Mouse (Mus musculus) forebrain, embryonic 16.5 days (tissue): ENCODE data around the gene Plpp2. TPM values are rescaled to one million over a fixed set of nuclear protein-coding genes. Genes with fewer than 3 reads are reported as not detected.

Source experiments
- ATAC-seq: fragments of 200-750 bp; cut with Nextera tagmentation; 2 replicates; pipeline ENCODE4 v1.8.0; 2017; ENCODE audit warnings: mild to moderate bottlenecking, moderate library complexity
- H3K27ac ChIP-seq: fragments of 300-500 bp; sonication (generic); 2 replicates; pipeline ENCODE4 v1.5.1; 2014; ENCODE audit warnings: low read length, control low read depth
- H3K27me3 ChIP-seq: fragments of 300-500 bp; sonication (generic); replicated peaks from 2 replicates; pipeline ENCODE4 v1.6.1; 2014; ENCODE audit warnings: low read length; ENCODE audit not compliant: control insufficient read depth, insufficient read depth
- H3K36me3 ChIP-seq: fragments of 300-500 bp; sonication (generic); 2 replicates; pipeline ENCODE4 v1.6.1; 2014; ENCODE audit not compliant: control insufficient read depth, insufficient read depth
- H3K4me1 ChIP-seq: fragments of 300-500 bp; sonication (generic); replicated peaks from 2 replicates; pipeline ENCODE4 v1.6.1; 2014; ENCODE audit warnings: low read length; ENCODE audit not compliant: control insufficient read depth, insufficient read depth
- H3K4me2 ChIP-seq: fragments of 300-500 bp; sonication (generic); 2 replicates; pipeline ENCODE4 v1.6.1; 2014; ENCODE audit warnings: mild to moderate bottlenecking, low read length, control low read depth
- H3K4me3 ChIP-seq: fragments of 300-500 bp; sonication (generic); replicated peaks from 2 replicates; pipeline ENCODE4 v1.5.1; 2014; ENCODE audit warnings: mild to moderate bottlenecking, low read length, control low read depth
- H3K9ac ChIP-seq: fragments of 300-500 bp; sonication (generic); replicated peaks from 2 replicates; pipeline ENCODE4 v1.6.1; 2014; ENCODE audit warnings: low read depth, low read length, control low read depth
- H3K9me3 ChIP-seq: fragments of 300-500 bp; sonication (generic); 2 replicates; pipeline ENCODE4 v1.6.1; 2016; ENCODE audit warnings: low read length; ENCODE audit not compliant: control insufficient read depth
- WGBS: fragments of 180-500 bp; shearing (Covaris S2); extraction: QIAGEN DNeasy Blood & Tissue Kit; methylation state at CpG from one replicate; pipeline ENCODE4 v1.1.7; 2014; 5-methylcytosine and 5-hydroxymethylcytosine counted together
- polyA plus RNA-seq: library from polyadenylated mRNA; unstranded; fragments of >200 nt; fragmentation: Nextera tagmentation; extraction: Ambion mirVana; gene quantifications from 2 replicates; pipeline ENCODE4 v1.2.1, GENCODE M21; 2015

Gene Plpp2
- polyA plus RNA-seq, 1 experiment from 2014 or later, result 11.6 TPM

DNA sequence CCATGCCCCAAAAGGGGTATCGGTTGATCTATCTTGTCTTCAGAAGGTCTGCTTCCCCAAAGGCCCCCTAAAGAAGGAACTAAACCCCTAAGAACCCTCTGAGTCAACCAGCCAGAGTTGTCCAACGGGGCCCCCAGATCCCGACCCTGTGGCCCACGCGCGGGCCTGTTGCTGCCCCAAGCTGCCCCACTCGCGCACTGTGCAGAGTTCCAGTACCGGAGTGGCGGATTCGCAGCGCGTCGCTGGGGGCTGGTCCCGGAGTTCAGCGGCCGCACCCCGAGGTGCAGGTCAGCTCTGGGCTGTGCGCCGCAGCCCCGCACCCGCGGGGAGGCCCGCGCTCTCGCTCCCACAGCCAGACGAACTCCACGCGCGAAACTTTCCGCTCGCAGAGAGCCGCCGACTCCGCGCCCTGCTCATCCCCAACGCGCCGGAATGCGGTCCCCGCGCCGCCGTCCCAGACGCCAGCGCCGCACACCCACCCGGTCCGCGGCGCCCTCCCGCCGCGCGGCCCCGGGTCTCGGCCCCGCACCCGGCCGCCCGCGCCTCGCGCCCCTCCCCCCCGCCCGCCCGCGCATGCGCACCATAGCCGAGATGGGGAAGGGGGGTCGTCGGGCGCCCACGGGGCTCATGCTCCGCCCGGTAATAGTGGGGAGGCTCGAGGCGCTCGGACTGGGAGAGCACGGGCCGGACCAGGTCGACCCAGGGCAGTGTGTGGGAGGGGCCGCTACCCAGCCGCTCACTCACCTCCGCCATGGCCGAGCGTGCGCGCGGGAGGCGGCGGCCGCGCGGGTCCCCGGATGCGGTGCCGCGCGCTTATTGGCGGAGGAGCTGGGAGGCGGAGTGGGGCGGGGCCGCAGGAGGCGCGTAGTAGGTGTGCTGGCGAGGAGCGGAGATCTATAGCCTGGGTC, 21.0 kb upstream of the Plpp2 start, which contains the start of gene Mier2:
TSS of gene Mier2 (minus strand) at position 870 of the 908 bp plus-strand sequence.
- H3K36me3 ChIP-seq, result no peaks in the 10 kb centered on the region
- H3K9ac ChIP-seq, result peak within 1 kb of the TSS; percentile 90
- H3K4me3 ChIP-seq, result peak within 1 kb of the TSS; percentile 66
- H3K4me1 ChIP-seq, result peaks cover 23% of the 10 kb centered on the region
- peak; percentile 87 for ATAC-seq
- H3K9me3 ChIP-seq, result no peaks in the 10 kb centered on the region
- 1% methylated on average over 87 of the region's 108 CpGs for WGBS
- no peak within 1 kb of the TSS for H3K27ac ChIP-seq
- H3K27me3 ChIP-seq, result no peaks in the 10 kb centered on the region
- peak within 1 kb of the TSS; percentile 76 for H3K4me2 ChIP-seq

DNA sequence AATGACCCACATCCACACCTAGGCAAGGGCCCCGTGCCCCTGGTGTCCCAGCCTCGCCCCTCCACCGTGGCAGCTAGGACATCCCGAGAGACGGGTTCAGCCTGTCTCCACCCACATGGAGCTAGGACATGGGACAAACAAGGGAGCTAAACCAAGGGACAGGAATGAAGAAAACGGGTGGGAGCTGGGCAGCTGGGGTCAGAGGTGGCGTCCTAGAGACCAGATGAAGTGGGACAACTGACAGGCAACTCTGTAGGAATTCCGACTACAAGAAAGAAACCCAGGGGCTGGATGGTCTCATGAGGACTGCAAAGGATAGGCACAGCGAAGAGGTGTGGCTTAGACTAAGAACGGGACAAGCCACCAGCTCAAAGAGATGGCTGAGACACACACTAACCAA, 20.1 kb upstream of the Plpp2 start:
- no peaks in the 10 kb centered on the region for H3K9me3 ChIP-seq
- H3K36me3 ChIP-seq, result peaks cover 8% of the 10 kb centered on the region
- peaks cover 23% of the 10 kb centered on the region for H3K4me1 ChIP-seq
- peak overlapping the region; percentile 90; the same call in 1 of the 2 replicates for H3K9ac ChIP-seq
- 35% methylated on average over 10 of the region's 10 CpGs for WGBS
- no peaks in the 10 kb centered on the region for H3K27me3 ChIP-seq
- H3K27ac ChIP-seq, result no peak overlapping the region
- peak overlapping the region; percentile 76 for H3K4me2 ChIP-seq
- ATAC-seq, result peak; percentile 3; the same call in 1 of the 2 replicates
- peak overlapping the region; percentile 66 for H3K4me3 ChIP-seq

DNA sequence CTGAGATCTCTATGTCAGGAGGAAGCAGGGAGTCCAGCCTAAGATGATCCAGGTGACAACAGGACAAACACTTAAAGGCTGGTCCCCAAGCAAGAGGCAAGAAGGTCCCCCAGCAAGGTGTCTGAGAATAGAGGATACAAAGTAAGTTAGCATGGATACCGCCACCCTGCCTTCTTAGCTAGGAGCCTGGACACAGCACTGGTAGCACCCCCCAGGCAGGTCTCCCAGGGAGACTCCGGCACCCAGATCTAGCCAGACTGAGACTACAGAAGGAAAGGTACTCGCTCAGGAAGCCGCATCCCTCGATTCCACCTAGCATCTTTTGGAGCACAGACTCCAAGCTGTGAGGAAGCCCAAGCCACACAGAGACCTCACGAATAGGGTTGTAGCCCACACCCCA, 19.6 kb upstream of the Plpp2 start:
- ATAC-seq, result no peak
- H3K27ac ChIP-seq, result no peak overlapping the region
- H3K4me1 ChIP-seq, result peaks cover 23% of the 10 kb centered on the region
- 93% methylated on average over 6 of the region's 6 CpGs for WGBS
- H3K27me3 ChIP-seq, result no peaks in the 10 kb centered on the region
- peak overlapping the region; percentile 76 for H3K4me2 ChIP-seq
- peaks cover 12% of the 10 kb centered on the region for H3K36me3 ChIP-seq
- no peaks in the 10 kb centered on the region for H3K9me3 ChIP-seq
- no peak overlapping the region for H3K4me3 ChIP-seq
- no peak overlapping the region for H3K9ac ChIP-seq

DNA sequence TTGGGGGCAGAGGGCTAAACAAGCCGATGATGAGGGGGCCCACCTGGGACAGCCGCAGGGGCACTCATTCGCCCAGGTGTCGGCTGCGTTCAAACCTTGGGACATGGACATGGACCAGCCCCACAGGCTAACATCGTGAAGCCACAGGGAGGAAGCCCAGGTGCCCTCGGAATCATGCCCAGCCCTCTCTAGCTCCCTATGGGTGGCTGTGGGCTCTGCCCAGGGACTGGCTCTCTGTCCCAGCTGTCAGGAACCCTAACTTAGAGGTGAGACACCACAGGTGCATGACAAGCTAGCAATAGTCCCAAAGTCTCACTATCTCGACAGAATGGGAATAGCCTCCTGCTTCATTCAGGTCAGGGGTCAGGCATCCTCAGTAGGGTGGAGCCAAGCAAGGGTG, 18.9 kb upstream of the Plpp2 start:
- peaks cover 16% of the 10 kb centered on the region for H3K36me3 ChIP-seq
- no peaks in the 10 kb centered on the region for H3K27me3 ChIP-seq
- ATAC-seq, result no peak
- H3K4me1 ChIP-seq, result peaks cover 23% of the 10 kb centered on the region
- H3K9me3 ChIP-seq, result no peaks in the 10 kb centered on the region
- H3K9ac ChIP-seq, result no peak overlapping the region
- WGBS, result 93% methylated on average over 8 of the region's 8 CpGs
- no peak overlapping the region for H3K4me2 ChIP-seq
- no peak overlapping the region for H3K4me3 ChIP-seq
- no peak overlapping the region for H3K27ac ChIP-seq

DNA sequence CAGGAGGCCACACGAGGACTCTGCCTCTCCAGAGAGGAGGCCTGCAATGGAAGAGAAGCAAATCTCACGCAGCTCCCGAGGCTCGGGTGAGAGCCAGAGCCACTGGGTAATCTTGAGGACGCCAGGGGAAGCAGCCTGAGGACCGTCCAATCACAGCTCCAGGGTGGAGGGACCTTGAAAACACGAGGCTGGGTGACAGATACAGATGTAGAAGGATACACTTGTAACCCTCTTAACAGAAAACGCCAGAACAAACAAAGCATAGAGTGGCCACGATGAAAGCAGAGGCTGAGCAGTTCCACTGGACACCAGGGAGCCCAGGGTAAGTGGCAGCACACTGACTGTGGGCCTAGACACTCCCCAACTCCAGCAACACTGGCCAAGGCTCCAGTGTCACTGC, 16.8 kb upstream of the Plpp2 start:
- Histone ChIP-seq H3K4me1 (peaks cover 22% of the 10 kb centered on the region), H3K9ac (no peak overlapping the region), H3K27me3 (no peaks in the 10 kb centered on the region), H3K36me3 (peaks cover 30% of the 10 kb centered on the region), H3K27ac (no peak overlapping the region), H3K4me3 (no peak overlapping the region), H3K4me2 (no peak overlapping the region), H3K9me3 (no peaks in the 10 kb centered on the region)
- ATAC-seq, result no peak
- 82% methylated on average over 9 of the region's 9 CpGs for WGBS

DNA sequence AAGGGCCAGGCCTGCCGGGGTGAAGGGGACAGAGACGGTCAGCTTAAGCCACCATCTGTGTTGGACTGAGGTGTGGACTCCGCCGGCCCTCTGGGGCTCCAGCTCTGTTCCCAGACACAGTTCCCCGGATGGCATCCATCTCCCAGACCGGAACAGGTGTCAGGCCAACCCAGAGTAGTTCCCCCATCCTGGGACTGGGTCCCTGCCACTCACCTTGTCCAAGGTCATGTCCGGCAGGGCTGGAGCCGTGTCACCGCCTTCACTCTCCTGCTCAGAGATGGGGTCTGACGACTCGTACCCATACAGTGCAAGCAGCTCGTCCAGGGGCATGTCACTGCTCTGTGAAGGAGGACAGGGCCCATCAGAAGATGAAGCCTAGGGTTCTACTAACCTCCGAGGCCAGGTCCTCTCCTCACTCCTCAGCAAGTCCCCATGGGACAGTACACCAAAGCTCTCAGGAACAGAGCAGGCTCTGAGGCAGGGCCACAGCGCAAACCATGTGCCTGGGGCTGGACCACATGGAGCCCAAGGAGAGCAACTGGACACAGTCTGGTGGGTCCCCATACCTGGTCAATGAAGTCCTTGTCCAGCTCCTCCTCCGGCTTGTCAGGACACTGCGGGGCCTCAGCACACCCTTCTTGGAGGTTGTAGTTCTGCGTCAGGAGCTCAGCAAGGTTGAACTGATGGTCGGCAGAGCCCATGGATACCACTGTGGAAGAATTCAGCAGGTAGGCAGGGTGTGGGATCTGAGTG, 15.6 kb upstream of the Plpp2 start:
- Histone ChIP-seq H3K4me2 (no peak overlapping the region), H3K27ac (no peak overlapping the region)

DNA sequence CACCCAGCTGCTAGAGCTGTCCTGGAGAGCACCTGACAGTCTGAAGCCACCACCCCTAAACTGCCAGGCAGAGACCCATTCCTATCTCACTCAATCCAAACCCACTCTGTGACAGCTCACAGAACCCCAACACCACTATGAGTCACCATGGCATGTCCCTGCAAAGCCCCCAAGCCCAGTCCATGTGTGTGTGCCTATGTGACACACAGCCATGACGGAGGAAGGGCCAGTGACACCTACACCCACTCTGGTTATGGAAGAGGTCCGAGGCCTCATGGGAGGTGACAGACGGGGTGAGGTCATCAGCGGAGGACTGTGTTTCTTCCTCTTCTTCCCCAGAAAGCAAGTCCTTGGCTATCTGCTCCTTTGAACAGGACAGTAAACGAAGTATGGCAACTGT, 14.9 kb upstream of the Plpp2 start:
- peaks cover 42% of the 10 kb centered on the region for H3K36me3 ChIP-seq
- no peak for ATAC-seq
- H3K27ac ChIP-seq, result no peak overlapping the region
- no peak overlapping the region for H3K9ac ChIP-seq
- no peak overlapping the region for H3K4me3 ChIP-seq
- no peak overlapping the region for H3K4me2 ChIP-seq
- H3K4me1 ChIP-seq, result peaks cover 11% of the 10 kb centered on the region
- WGBS, result 95% methylated on average over 5 of the region's 5 CpGs
- no peaks in the 10 kb centered on the region for H3K27me3 ChIP-seq
- H3K9me3 ChIP-seq, result no peaks in the 10 kb centered on the region

More for the DNA sequence above, 15.6 kb upstream of the Plpp2 start:
- no peak overlapping the region for H3K9ac ChIP-seq
- H3K36me3 ChIP-seq, result peaks cover 37% of the 10 kb centered on the region
- no peaks in the 10 kb centered on the region for H3K9me3 ChIP-seq
- no peak overlapping the region for H3K4me3 ChIP-seq
- H3K4me1 ChIP-seq, result peaks cover 17% of the 10 kb centered on the region
- no peak for ATAC-seq
- 94% methylated on average over 18 of the region's 18 CpGs for WGBS
- H3K27me3 ChIP-seq, result no peaks in the 10 kb centered on the region

DNA sequence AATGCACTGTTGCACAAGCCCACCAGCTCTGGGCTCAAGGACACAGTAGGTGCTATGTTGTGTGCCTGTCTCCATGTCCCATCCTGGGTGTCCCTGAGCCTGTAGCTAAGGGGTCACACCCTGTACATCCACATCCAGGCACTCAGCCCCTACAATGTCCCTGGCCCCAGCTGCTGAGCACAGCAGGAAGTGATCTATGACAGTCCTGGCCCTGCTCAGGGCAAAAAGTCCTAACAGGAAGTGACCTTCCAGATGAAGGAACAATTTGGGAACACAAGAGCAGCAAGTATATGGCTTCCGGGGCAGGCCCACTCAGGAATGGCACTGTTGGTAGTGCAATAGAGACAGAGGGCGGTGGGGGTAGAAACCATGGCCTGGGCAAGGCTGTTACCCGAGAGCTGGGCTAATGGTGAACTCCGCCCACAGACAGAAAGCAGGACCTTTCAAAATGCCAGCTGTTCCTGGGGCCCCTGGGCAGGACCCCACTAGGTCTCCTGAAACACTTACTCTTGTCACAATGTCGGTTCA, 13.6 kb upstream of the Plpp2 start:
- 91% methylated on average over 5 of the region's 5 CpGs for WGBS
- H3K4me2 ChIP-seq, result no peak overlapping the region
- ATAC-seq, result no peak
- peaks cover 49% of the 10 kb centered on the region for H3K36me3 ChIP-seq
- H3K27ac ChIP-seq, result no peak overlapping the region
- H3K27me3 ChIP-seq, result no peaks in the 10 kb centered on the region
- peaks cover 1% of the 10 kb centered on the region for H3K4me1 ChIP-seq
- no peak overlapping the region for H3K9ac ChIP-seq
- no peak overlapping the region for H3K4me3 ChIP-seq
- no peaks in the 10 kb centered on the region for H3K9me3 ChIP-seq

DNA sequence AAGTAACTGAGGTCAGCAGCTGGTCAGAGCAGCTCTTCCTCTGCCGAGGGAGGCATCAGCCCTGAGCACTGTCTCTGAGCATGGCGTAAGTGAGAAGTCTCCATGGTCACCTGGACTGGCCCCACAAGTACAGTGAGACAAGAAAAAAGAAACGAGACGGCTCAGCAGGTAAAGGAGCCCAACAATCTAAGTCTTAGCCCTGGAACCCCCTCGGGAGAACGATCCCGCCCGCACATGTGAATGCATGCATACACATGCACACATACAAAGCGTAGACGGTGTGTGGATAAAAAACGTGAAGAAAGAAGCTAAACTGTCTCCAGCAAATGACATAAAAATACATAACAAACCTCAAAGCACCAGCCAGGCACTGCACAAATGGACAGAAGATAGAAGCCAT, 12.9 kb upstream of the Plpp2 start:
- ATAC-seq, result no peak
- H3K4me2 ChIP-seq, result no peak overlapping the region
- H3K4me1 ChIP-seq, result no peaks in the 10 kb centered on the region
- no peaks in the 10 kb centered on the region for H3K27me3 ChIP-seq
- WGBS, result 93% methylated on average over 11 of the region's 11 CpGs
- H3K4me3 ChIP-seq, result no peak overlapping the region
- H3K27ac ChIP-seq, result no peak overlapping the region
- H3K36me3 ChIP-seq, result peaks cover 49% of the 10 kb centered on the region
- no peaks in the 10 kb centered on the region for H3K9me3 ChIP-seq
- H3K9ac ChIP-seq, result no peak overlapping the region
